Mouse (Mus musculus): Measurements from ENCODE around the gene Clcn1. TPM values are rescaled to one million over a fixed set of nuclear protein-coding genes. Genes with fewer than 3 reads are reported as not detected.

Clcn1 gene
- total and polyA plus RNA-seq, 2 experiments from 2014 or later, result 1.2 to 1.3 TPM

DNA sequence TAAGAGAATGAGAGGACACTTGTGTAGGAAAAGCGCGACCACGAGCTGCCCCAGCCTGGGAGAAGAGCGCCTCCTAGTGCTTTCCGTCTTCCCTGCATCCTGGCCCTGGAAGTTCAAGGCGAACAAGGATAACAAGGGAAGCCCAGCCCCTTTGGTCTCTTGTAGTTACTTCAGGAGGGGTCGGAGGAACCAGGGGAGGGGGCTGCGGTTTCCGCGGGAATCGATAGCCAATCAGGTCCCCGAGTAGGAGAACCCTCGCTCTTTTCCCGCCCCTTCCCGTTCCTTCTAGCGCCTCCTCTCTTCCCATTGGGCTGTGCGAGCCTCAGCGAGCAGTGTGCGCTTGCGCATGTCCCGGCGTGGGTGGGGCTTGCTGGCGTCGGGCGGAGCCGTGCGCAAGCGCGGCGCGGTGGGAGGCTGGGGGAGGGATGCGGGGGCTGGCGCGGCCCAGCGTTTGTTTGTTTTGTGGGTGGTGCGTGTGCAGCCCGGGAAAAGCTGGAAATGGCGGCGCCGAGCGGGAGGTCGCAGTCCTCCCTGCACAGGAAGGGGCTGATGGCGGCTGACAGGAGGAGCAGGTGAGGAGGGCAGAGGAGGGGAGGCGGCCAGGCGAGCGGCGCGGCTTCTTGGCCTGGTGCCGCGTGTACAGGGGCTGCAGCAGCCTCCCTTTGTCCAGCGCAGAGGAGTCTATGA, 21.7 kb upstream of the Clcn1 start, which contains the start of gene Casp2:
Gene Casp2, plus strand, starts transcription at position 360 of the 687 bp plus-strand sequence.
- WGBS, result under 1% methylated on average over 50 of the region's 51 CpGs
- peak within 1 kb of the TSS; percentile 95 for H3K4me3 ChIP-seq (ENCODE audit: low read depth, low read length)
- TF ChIP-seq CTCF (IDR thresholded peaks at IDR 0.05), result peak; percentile 94
- H3K9ac ChIP-seq (replicated peaks; ENCODE audit: low read length, poor library complexity, severe bottlenecking), result peak within 1 kb of the TSS; percentile 79
- no peaks in the 10 kb centered on the region for H3K27me3 ChIP-seq (ENCODE audit: insufficient read depth, low read length)
- H3K9me3 ChIP-seq (ENCODE audit: low read length), result no peaks in the 10 kb centered on the region
- DNase-seq (ENCODE audit: low spot score) (peak; percentile 100), ATAC-seq (ENCODE audit: low FRiP score) (peak; percentile 100)
- peak within 1 kb of the TSS; percentile 83 for H3K4me2 ChIP-seq (ENCODE audit: low read depth, low read length, poor library complexity, severe bottlenecking)
- no peaks in the 10 kb centered on the region; the same call in 1 of the 2 replicates for H3K4me1 ChIP-seq (ENCODE audit: insufficient read depth, low read length)
- peaks cover 18% of the 10 kb centered on the region for H3K36me3 ChIP-seq (ENCODE audit: insufficient read depth, low read length)
- H3K27ac ChIP-seq (ENCODE audit: low read depth, low read length), result peak within 1 kb of the TSS; percentile 84

DNA sequence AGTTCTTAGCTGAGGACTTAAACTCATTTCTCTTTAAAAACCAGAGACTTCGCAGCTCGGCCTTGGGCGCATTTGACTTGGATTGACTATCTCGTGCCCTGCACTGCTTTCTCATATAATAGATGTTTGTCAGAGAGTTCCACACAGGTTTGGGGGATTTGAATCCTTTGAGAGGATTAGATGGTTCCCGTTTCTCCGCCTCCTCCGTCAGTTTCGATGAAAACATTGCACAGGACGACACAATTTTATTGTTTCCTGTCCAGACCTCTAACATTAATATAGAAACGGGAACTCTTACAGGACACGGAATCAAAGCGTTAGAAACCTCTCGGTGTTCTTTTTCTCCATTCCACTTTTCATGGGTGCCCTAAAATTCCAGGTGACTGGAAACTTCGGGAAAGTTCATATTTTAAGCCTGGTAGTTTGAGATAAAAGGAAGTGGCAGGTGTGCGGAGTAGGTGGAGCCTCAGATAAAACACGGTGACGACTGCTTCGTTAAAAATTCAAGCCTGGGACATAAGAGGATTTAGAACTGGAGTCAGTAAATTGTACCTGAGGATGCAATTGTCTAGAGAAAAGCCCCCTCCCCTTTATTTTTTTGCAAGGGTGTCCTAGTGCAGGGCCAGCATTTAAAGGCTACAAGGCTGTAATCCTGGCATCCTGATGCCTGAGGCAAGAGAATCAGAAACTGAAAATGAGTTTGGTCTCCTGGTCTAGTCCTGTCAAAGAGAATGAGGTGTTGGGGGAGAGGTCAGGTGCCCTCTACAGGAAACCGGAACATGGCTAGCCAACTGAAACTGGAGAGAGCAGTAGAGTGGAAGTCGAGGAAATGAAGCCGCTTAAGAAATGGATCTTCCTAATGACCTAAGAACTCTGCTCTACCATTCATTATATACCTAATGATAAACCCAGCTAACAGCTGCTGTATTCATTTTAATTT, 20.8 kb upstream of the Clcn1 start:
- TF ChIP-seq CTCF (IDR thresholded peaks at IDR 0.05), result peak; percentile 42
- Histone ChIP-seq H3K27ac (ENCODE audit: low read depth, low read length) (peak overlapping the region; percentile 84), H3K9ac (replicated peaks; ENCODE audit: low read length, poor library complexity, severe bottlenecking) (peak overlapping the region; percentile 79), H3K4me2 (ENCODE audit: low read depth, low read length, poor library complexity, severe bottlenecking) (peak overlapping the region; percentile 83), H3K9me3 (ENCODE audit: low read length) (no peaks in the 10 kb centered on the region), H3K4me3 (ENCODE audit: low read depth, low read length) (peak overlapping the region; percentile 95), H3K27me3 (ENCODE audit: insufficient read depth, low read length) (no peaks in the 10 kb centered on the region), H3K4me1 (ENCODE audit: insufficient read depth, low read length) (no peaks in the 10 kb centered on the region; the same call in 1 of the 2 replicates), H3K36me3 (ENCODE audit: insufficient read depth, low read length) (peaks cover 24% of the 10 kb centered on the region)
- ATAC-seq (ENCODE audit: low FRiP score) (no peak), DNase-seq (ENCODE audit: low spot score) (no peak)
- under 1% methylated on average over 21 of the region's 21 CpGs for WGBS

- no peaks in the 10 kb centered on the region for H3K9me3 ChIP-seq (ENCODE audit: low read length)
- H3K27me3 ChIP-seq (ENCODE audit: insufficient read depth, low read length), result no peaks in the 10 kb centered on the region
- H3K36me3 ChIP-seq (ENCODE audit: insufficient read depth, low read length), result peaks cover 50% of the 10 kb centered on the region
- no peak overlapping the region for H3K9ac ChIP-seq (replicated peaks; ENCODE audit: low read length, poor library complexity, severe bottlenecking)
- no peak overlapping the region for H3K4me3 ChIP-seq (ENCODE audit: low read depth, low read length)
- no peak for ATAC-seq (ENCODE audit: low FRiP score)
- no peak for DNase-seq (ENCODE audit: low spot score)
- H3K4me2 ChIP-seq (ENCODE audit: low read depth, low read length, poor library complexity, severe bottlenecking), result no peak overlapping the region
- H3K27ac ChIP-seq (ENCODE audit: low read depth, low read length), result no peak overlapping the region
- TF ChIP-seq CTCF (IDR thresholded peaks at IDR 0.05), result no peak
- no peaks in the 10 kb centered on the region; the same call in 1 of the 2 replicates for H3K4me1 ChIP-seq (ENCODE audit: insufficient read depth, low read length)
These were observed 15.7 kb upstream of the Clcn1 start for GRCm38 (mm10) chr6:42270817-42271216.

- Histone ChIP-seq H3K4me2 (ENCODE audit: low read depth, low read length, poor library complexity, severe bottlenecking) (no peak overlapping the region), H3K4me3 (ENCODE audit: low read depth, low read length) (no peak overlapping the region), H3K9me3 (ENCODE audit: low read length) (no peaks in the 10 kb centered on the region), H3K4me1 (ENCODE audit: insufficient read depth, low read length) (no peaks in the 10 kb centered on the region), H3K27ac (ENCODE audit: low read depth, low read length) (no peak overlapping the region), H3K27me3 (ENCODE audit: insufficient read depth, low read length) (no peaks in the 10 kb centered on the region), H3K9ac (replicated peaks; ENCODE audit: low read length, poor library complexity, severe bottlenecking) (no peak overlapping the region), H3K36me3 (ENCODE audit: insufficient read depth, low read length) (peaks cover 68% of the 10 kb centered on the region)
- ATAC-seq (ENCODE audit: low FRiP score) (no peak), DNase-seq (ENCODE audit: low spot score) (no peak)
- TF ChIP-seq CTCF (IDR thresholded peaks at IDR 0.05), result no peak
- WGBS, result 69% methylated on average over 2 of the region's 2 CpGs
These were observed 10.3 kb upstream of the Clcn1 start for GRCm38 (mm10) chr6:42276151-42276550.

DNA sequence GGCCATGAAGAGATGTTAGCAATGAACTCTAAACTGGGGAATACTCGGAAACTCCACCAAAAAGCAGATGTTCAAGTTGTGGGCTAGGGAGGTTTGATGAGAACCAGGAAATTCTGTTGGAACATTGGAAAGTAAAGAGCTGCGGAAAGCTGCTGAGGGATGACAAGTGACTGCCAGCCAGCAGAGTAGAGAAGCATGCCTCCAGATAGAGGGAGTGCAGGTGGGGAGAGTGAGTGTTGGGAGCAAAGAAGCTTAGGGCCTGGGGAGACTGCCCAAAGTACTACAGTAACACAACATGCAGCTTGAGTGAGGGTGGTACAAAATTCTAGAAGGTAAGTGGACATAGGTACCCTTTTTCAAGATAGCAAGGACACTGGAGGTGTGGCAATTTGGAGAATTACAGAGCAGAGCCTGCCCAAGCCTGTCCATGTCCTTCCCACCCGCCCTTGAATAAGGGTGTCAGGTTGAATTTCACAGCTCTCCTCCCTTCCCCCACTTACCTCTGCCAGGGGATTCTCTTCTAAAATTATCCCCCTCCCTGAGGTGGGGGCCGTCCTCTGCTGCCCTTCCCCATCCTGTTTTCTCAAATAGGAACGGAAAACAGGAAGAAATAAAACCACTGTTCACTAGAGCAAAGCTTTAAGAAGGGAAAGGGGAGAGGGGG, 3.5 kb upstream of the Clcn1 start:
- no peak for DNase-seq (ENCODE audit: low spot score)
- ATAC-seq (ENCODE audit: low FRiP score), result no peak; the same call in 1 of the 2 replicates
- WGBS, result 81% methylated on average over 5 of the region's 5 CpGs
- Histone ChIP-seq H3K27me3 (ENCODE audit: insufficient read depth, low read length) (no peaks in the 10 kb centered on the region), H3K4me3 (ENCODE audit: low read depth, low read length) (no peak overlapping the region), H3K9ac (replicated peaks; ENCODE audit: low read length, poor library complexity, severe bottlenecking) (no peak overlapping the region), H3K9me3 (ENCODE audit: low read length) (no peaks in the 10 kb centered on the region), H3K4me2 (ENCODE audit: low read depth, low read length, poor library complexity, severe bottlenecking) (no peak overlapping the region), H3K4me1 (ENCODE audit: insufficient read depth, low read length) (no peaks in the 10 kb centered on the region), H3K27ac (ENCODE audit: low read depth, low read length) (no peak overlapping the region), H3K36me3 (ENCODE audit: insufficient read depth, low read length) (peaks cover 49% of the 10 kb centered on the region)
- TF ChIP-seq CTCF (IDR thresholded peaks at IDR 0.05), result no peak

Data from midbrain, postnatal 0 days (tissue).